Mouse (Mus musculus): ENCODE measurements around the gene Prkrip1. TPM values are rescaled to one million over a fixed set of nuclear protein-coding genes. Genes with fewer than 3 reads are reported as not detected.

The Prkrip1 gene
- polyA plus RNA-seq (2015; fragmentation: Nextera tagmentation; extraction: Ambion mirVana) = 50.3 and 52.2 TPM in 2 replicates

- peak within 1 kb of the TSS; percentile 82 for H3K27ac ChIP-seq (replicated peaks)
These were observed at the start of gene Prkrip1 for GRCm38 (mm10) chr5:136198474-136199391. Gene Prkrip1, minus strand, starts transcription at chr5:136198963.

DNA sequence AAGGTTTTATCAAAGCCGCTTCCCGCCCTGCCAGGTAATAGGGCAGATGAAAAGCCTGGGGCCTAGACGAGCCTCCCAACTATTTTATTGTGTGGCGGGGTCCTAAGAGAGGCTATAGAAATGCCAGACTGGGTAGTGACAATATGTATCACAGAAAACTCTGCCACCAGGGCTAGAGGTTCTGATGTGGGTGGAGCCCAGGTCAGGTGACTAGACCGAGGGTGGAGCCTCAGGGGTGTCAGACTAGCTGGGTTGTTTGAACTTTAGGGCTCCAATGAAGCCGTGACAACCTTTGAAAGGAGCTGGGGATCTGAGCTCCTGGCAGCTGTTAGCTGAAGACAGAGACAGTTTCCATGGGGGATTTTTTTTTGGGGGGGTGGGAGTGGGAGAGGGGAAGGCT lies 49.7 kb upstream of the Prkrip1 start:
- H3K9ac ChIP-seq = no peak overlapping the region
- H3K4me3 ChIP-seq (replicated peaks) = no peak overlapping the region
- ATAC-seq (ENCODE audit: insufficient number of reproducible peaks, low FRiP score, low TSS enrichment, low read depth) = no peak
- peaks cover 20% of the 10 kb centered on the region for H3K4me1 ChIP-seq
- H3K9me3 ChIP-seq (replicated peaks) = no peaks in the 10 kb centered on the region
- H3K27me3 ChIP-seq = no peaks in the 10 kb centered on the region
- no peak overlapping the region for H3K27ac ChIP-seq (replicated peaks)
- 55% methylated on average over 6 of the region's 6 CpGs for WGBS
- no peak overlapping the region for H3K4me2 ChIP-seq (replicated peaks)
- no peaks in the 10 kb centered on the region for H3K36me3 ChIP-seq

More at GRCm38 (mm10) chr5:136198474-136199391, at the start of gene Prkrip1:
- ATAC-seq (ENCODE audit: insufficient number of reproducible peaks, low FRiP score, low TSS enrichment, low read depth) = peak; percentile 88
- peaks cover 35% of the 10 kb centered on the region for H3K36me3 ChIP-seq
- peaks cover 11% of the 10 kb centered on the region for H3K4me1 ChIP-seq
- peak within 1 kb of the TSS; percentile 87 for H3K9ac ChIP-seq
- under 1% methylated on average over 62 of the region's 62 CpGs for WGBS
- peak within 1 kb of the TSS; percentile 85 for H3K4me2 ChIP-seq (replicated peaks)
- peak within 1 kb of the TSS; percentile 95 for H3K4me3 ChIP-seq (replicated peaks)
- H3K27me3 ChIP-seq = no peaks in the 10 kb centered on the region
- H3K9me3 ChIP-seq (replicated peaks) = no peaks in the 10 kb centered on the region

- Histone ChIP-seq H3K27me3 (no peaks in the 10 kb centered on the region), H3K4me1 (peaks cover 23% of the 10 kb centered on the region), H3K4me3 (replicated peaks) (peak within 1 kb of the TSS; percentile 76), H3K9me3 (replicated peaks) (no peaks in the 10 kb centered on the region), H3K36me3 (no peaks in the 10 kb centered on the region), H3K4me2 (replicated peaks) (peak within 1 kb of the TSS; percentile 96), H3K27ac (replicated peaks) (0 out of 2 replicates have a peak within 1 kb of the TSS, but pooled peaks have one; percentile 68), H3K9ac (no peak within 1 kb of the TSS)
- ATAC-seq (ENCODE audit: insufficient number of reproducible peaks, low FRiP score, low TSS enrichment, low read depth) = no peak
- 83% methylated on average over 2 of the region's 2 CpGs for WGBS
These were observed 47.7 kb upstream of the Prkrip1 start, which contains the start of gene Sh2b2 for GRCm38 (mm10) chr5:136246452-136246838. Gene Sh2b2, minus strand, starts transcription at chr5:136246556.

GRCm38 (mm10) chr5:136245541-136246451 lies 47.0 kb upstream of the Prkrip1 start:
- no peaks in the 10 kb centered on the region for H3K27me3 ChIP-seq
- H3K36me3 ChIP-seq = no peaks in the 10 kb centered on the region
- ATAC-seq (ENCODE audit: insufficient number of reproducible peaks, low FRiP score, low TSS enrichment, low read depth) = no peak
- H3K4me2 ChIP-seq (replicated peaks) = peak overlapping the region; percentile 96
- peak overlapping the region; percentile 76 for H3K4me3 ChIP-seq (replicated peaks)
- 14% methylated on average over 15 of the region's 15 CpGs for WGBS
- no peak overlapping the region for H3K9ac ChIP-seq
- no peaks in the 10 kb centered on the region for H3K9me3 ChIP-seq (replicated peaks)
- H3K4me1 ChIP-seq = peaks cover 23% of the 10 kb centered on the region
- H3K27ac ChIP-seq (replicated peaks) = 0 out of 2 replicates have a peak overlapping the region, but pooled peaks have one; percentile 68

- H3K27ac ChIP-seq (replicated peaks) = peak overlapping the region; percentile 73
- H3K9ac ChIP-seq = peak overlapping the region; percentile 75
- ATAC-seq (ENCODE audit: insufficient number of reproducible peaks, low FRiP score, low TSS enrichment, low read depth) = peak; percentile 84
- peaks cover 28% of the 10 kb centered on the region for H3K4me1 ChIP-seq
- no peaks in the 10 kb centered on the region for H3K36me3 ChIP-seq
- no peaks in the 10 kb centered on the region for H3K9me3 ChIP-seq (replicated peaks)
- H3K4me3 ChIP-seq (replicated peaks) = peak overlapping the region; percentile 76
- H3K4me2 ChIP-seq (replicated peaks) = peak overlapping the region; percentile 96
- no peaks in the 10 kb centered on the region for H3K27me3 ChIP-seq
- under 1% methylated on average over 56 of the region's 57 CpGs for WGBS
These were observed 46.2 kb upstream of the Prkrip1 start for GRCm38 (mm10) chr5:136244762-136245540.

GRCm38 (mm10) chr5:136243851-136244761 lies 45.3 kb upstream of the Prkrip1 start:
- Histone ChIP-seq H3K9me3 (replicated peaks) (no peaks in the 10 kb centered on the region), H3K27me3 (no peaks in the 10 kb centered on the region), H3K4me1 (peaks cover 28% of the 10 kb centered on the region), H3K36me3 (no peaks in the 10 kb centered on the region), H3K9ac (peak overlapping the region; percentile 75), H3K4me2 (replicated peaks) (peak overlapping the region; percentile 96), H3K27ac (replicated peaks) (peak overlapping the region; percentile 73), H3K4me3 (replicated peaks) (peak overlapping the region; percentile 76)
- 0 out of 2 replicates have a peak, but pooled peaks have one; percentile 4 for ATAC-seq (ENCODE audit: insufficient number of reproducible peaks, low FRiP score, low TSS enrichment, low read depth)
- under 1% methylated on average over 67 of the region's 67 CpGs for WGBS

GRCm38 (mm10) chr5:136241161-136241560 lies 42.4 kb upstream of the Prkrip1 start:
- H3K9me3 ChIP-seq (replicated peaks) = no peaks in the 10 kb centered on the region
- no peak overlapping the region for H3K4me2 ChIP-seq (replicated peaks)
- no peak overlapping the region for H3K27ac ChIP-seq (replicated peaks)
- 0 out of 2 replicates have a peak, but pooled peaks cover 4% of the 10 kb centered on the region for H3K27me3 ChIP-seq
- ATAC-seq (ENCODE audit: insufficient number of reproducible peaks, low FRiP score, low TSS enrichment, low read depth) = no peak
- no peak overlapping the region for H3K9ac ChIP-seq
- peaks cover 35% of the 10 kb centered on the region for H3K4me1 ChIP-seq
- 81% methylated on average over 6 of the region's 6 CpGs for WGBS
- H3K4me3 ChIP-seq (replicated peaks) = no peak overlapping the region
- no peaks in the 10 kb centered on the region for H3K36me3 ChIP-seq

DNA sequence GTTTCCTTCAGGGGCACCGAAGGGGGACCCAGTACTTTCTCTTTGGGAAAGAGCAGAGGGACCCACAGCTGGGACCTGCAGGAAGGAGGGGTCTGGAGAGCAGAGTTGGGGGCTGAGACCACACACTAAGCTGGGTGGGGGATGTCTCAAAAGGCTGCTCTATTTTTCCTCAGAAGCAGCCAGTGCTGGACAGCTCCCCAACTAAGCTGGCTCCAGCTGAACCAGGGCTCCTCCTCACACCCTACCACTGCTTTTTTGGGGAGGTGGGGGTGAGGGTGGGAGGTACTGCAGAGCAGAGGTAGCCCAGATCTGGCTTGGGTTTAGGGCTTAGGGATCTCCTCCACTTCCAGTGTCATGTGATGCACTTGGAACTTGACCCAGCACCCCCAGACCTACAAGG lies 41.6 kb upstream of the Prkrip1 start:
- Histone ChIP-seq H3K36me3 (no peaks in the 10 kb centered on the region), H3K4me1 (peaks cover 28% of the 10 kb centered on the region), H3K9ac (no peak overlapping the region), H3K27ac (replicated peaks) (no peak overlapping the region), H3K27me3 (0 out of 2 replicates have a peak, but pooled peaks cover 4% of the 10 kb centered on the region), H3K4me3 (replicated peaks) (no peak overlapping the region), H3K4me2 (replicated peaks) (no peak overlapping the region), H3K9me3 (replicated peaks) (no peaks in the 10 kb centered on the region)
- WGBS = 67% methylated on average over 1 of the region's 1 CpGs
- ATAC-seq (ENCODE audit: insufficient number of reproducible peaks, low FRiP score, low TSS enrichment, low read depth) = no peak

DNA sequence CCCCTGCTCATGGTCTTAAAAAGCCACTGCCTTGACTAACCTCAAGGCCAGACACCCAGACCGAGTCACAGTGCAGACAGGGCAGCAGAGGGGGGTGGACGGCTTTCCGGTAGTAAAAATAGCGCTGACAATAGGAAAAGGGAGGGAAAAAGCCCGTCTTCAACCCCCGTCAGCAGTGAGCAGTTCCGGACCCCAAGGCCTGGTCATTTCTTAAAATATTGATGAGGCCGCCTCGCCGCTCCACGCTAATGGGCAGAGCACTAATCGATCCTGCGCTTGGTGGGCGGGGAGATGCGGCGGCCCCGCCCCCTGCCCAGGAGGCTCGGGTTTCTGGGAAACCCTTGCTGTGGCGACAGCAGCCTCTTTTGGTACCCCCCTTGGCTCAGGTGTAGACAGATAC lies 38.8 kb upstream of the Prkrip1 start:
- Histone ChIP-seq H3K9me3 (replicated peaks) (no peaks in the 10 kb centered on the region), H3K27ac (replicated peaks) (no peak overlapping the region), H3K9ac (no peak overlapping the region), H3K4me2 (replicated peaks) (peak overlapping the region; percentile 57), H3K4me3 (replicated peaks) (peak overlapping the region; percentile 29), H3K27me3 (0 out of 2 replicates have a peak, but pooled peaks cover 4% of the 10 kb centered on the region), H3K4me1 (peaks cover 12% of the 10 kb centered on the region; the same call in 1 of the 2 replicates), H3K36me3 (no peaks in the 10 kb centered on the region)
- WGBS = 4% methylated on average over 19 of the region's 19 CpGs
- no peak for ATAC-seq (ENCODE audit: insufficient number of reproducible peaks, low FRiP score, low TSS enrichment, low read depth)
